Mouse (Mus musculus) pancreas, adult 10 weeks (tissue): ENCODE measurements around the gene Adcyap1. TPM values are rescaled to one million over a fixed set of nuclear protein-coding genes. Genes with fewer than 3 reads are reported as not detected.

Source experiments
- polyA plus RNA-seq: library from polyadenylated mRNA; stranded (reverse); fragments of 350-450 nt; fragmentation: Illumina TruSeq; extraction: RNeasy Lipid Tissue Mini Kit (QIAGEN cat#74804); gene quantifications from one replicate; pipeline ENCODE4 v1.2.3, GENCODE M21; 2015; ENCODE audit warnings: low read depth, low replicate concordance; ENCODE audit not compliant: insufficient read depth

Gene Adcyap1
- polyA plus RNA-seq = not detected

GRCm38 (mm10) chr17:93198717-93199116 lies at the start of gene Adcyap1:
TSS of gene Adcyap1 (plus strand) at chr17:93199017.

